Mouse (Mus musculus): ENCODE measurements around the gene Mrpl20. TPM values are rescaled to one million over a fixed set of nuclear protein-coding genes. Genes with fewer than 3 reads are reported as not detected.

The Mrpl20 gene
- polyA plus RNA-seq, 1 experiment from 2014 or later: 171 TPM

DNA sequence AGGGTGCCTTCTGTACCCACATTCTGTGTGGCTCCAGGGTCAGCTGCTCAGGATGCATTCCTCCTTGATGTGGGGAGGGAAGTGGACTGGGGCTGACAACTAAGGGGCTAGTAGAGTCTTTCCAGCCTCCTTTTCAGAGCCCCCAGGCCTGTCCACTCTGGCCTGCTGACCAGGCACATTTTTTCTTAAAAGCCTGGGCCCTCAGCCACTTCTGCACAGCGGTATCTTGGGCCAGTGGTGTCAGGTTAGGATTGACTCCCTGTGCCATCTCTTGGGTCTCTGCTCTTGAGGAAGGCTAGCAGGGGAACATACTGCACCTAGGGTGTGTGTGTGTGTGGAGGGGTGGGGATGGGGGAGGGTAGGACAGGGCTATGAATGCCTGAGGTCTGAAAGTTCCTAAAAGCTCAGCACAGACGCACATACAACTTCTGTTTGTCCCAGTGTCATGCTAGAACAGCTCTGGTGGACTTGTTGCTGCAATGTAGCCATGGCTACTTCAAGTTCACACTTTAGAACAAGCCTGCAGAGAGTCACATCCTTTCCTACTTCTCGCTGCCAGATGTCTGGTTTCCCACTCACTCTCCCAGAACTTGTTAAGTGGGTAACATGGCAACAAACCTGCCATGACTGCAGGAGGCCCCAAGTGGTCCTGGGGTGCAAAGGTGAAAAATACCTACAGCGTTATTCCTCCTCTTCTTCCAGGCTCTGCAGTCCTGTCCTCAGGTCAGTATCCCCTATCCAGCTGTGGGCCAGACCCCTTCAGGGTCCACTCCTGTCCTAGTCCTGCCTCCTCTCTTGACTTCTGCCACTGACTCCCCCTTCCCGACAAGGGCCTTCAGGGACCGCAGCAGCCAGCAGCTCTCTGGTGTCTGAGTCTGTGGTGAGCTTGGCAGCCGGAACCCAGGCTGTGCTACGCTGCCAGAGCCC lies 37.7 kb downstream of the Mrpl20 start:
- 20% methylated on average over 8 of the region's 8 CpGs for WGBS (ENCODE audit: insufficient replicate concordance)
- H3K4me3 ChIP-seq (ENCODE audit: low read depth, low read length): peak overlapping the region; percentile 53
- no peak for DNase-seq
- peaks cover 4% of the 10 kb centered on the region; the same call in 1 of the 2 replicates for H3K27me3 ChIP-seq (ENCODE audit: insufficient read depth, low read length)
- H3K4me2 ChIP-seq (ENCODE audit: low read depth, low read length): peak overlapping the region; percentile 87
- peak overlapping the region; percentile 52 for H3K9ac ChIP-seq (replicated peaks)
- TF ChIP-seq EP300 (IDR thresholded peaks at IDR 0.05; ENCODE audit: low read depth) (no peak), CTCF (IDR thresholded peaks at IDR 0.05; ENCODE audit: low read depth) (no peak)
- H3K4me1 ChIP-seq (ENCODE audit: insufficient read depth): peaks cover 15% of the 10 kb centered on the region
- H3K9me3 ChIP-seq (ENCODE audit: low read length): no peaks in the 10 kb centered on the region
- ATAC-seq: no peak
- H3K36me3 ChIP-seq (replicated peaks; ENCODE audit: insufficient read depth, low read length): no peaks in the 10 kb centered on the region
- H3K27ac ChIP-seq (ENCODE audit: low read depth): peak overlapping the region; percentile 58; the same call in 1 of the 2 replicates

DNA sequence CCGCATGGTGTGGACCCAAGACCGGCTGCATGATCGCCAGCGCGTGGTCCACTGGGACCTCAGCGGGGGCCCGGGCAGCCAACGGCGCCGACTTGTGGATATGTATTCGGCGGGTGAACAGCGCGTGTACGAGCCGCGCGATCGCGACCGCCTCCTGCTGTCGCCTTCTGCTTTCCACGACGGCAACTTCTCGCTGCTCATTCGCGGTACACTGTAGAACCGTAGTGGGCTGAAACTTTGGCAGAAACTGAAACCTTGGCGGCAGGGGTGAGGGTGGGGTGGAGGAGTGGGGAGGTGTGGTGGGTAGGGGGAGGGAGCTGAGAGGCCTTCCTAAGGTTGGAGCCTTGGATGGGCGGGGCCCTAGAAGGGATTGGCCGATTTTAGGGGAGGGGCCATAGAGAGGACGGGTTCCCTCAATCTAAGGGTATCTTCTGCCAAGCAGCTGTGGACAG lies 38.4 kb downstream of the Mrpl20 start:
- H3K27ac ChIP-seq (ENCODE audit: low read depth): 0 out of 2 replicates have a peak overlapping the region, but pooled peaks have one; percentile 23
- peak overlapping the region; percentile 53 for H3K4me3 ChIP-seq (ENCODE audit: low read depth, low read length)
- no peaks in the 10 kb centered on the region for H3K36me3 ChIP-seq (replicated peaks; ENCODE audit: insufficient read depth, low read length)
- DNase-seq (peak; percentile 67), ATAC-seq (peak; percentile 74)
- no peak for TF ChIP-seq EP300 (IDR thresholded peaks at IDR 0.05; ENCODE audit: low read depth)
- TF ChIP-seq CTCF (IDR thresholded peaks at IDR 0.05; ENCODE audit: low read depth): peak; percentile 57
- peak overlapping the region; percentile 87 for H3K4me2 ChIP-seq (ENCODE audit: low read depth, low read length)
- H3K9ac ChIP-seq (replicated peaks): peak overlapping the region; percentile 52
- H3K9me3 ChIP-seq (ENCODE audit: low read length): no peaks in the 10 kb centered on the region
- peaks cover 15% of the 10 kb centered on the region for H3K4me1 ChIP-seq (ENCODE audit: insufficient read depth)
- peaks cover 4% of the 10 kb centered on the region; the same call in 1 of the 2 replicates for H3K27me3 ChIP-seq (ENCODE audit: insufficient read depth, low read length)
- under 1% methylated on average over 32 of the region's 32 CpGs for WGBS (ENCODE audit: insufficient replicate concordance)

DNA sequence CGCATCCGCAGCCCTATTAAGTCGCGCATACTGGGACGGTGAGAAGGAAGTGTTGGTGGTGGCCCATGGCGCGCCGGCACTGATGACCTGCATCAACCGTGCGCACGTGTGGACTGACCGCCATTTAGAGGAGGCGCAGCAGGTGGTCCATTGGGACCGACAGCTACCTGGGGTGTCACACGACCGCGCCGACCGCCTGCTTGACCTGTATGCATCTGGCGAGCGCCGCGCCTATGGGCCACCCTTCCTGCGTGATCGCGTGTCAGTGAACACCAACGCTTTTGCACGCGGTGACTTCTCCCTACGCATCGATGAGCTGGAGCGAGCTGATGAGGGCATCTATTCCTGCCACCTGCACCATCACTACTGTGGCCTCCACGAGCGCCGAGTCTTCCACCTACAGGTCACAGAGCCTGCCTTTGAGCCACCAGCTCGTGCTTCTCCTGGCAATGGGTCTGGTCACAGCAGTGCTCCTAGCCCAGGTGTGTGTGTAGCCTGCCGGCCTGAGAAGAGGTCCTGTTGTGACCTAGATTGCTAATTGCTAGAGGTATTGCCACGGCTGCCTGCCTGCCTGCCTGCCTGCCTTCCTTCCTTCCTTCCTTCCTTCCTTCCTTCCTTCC lies 39.1 kb downstream of the Mrpl20 start:
- peak overlapping the region; percentile 87 for H3K4me2 ChIP-seq (ENCODE audit: low read depth, low read length)
- ATAC-seq (no peak), DNase-seq (no peak)
- H3K4me3 ChIP-seq (ENCODE audit: low read depth, low read length): peak overlapping the region; percentile 53; the same call in 1 of the 2 replicates
- H3K4me1 ChIP-seq (ENCODE audit: insufficient read depth): peaks cover 18% of the 10 kb centered on the region
- no peaks in the 10 kb centered on the region for H3K36me3 ChIP-seq (replicated peaks; ENCODE audit: insufficient read depth, low read length)
- no peak overlapping the region for H3K9ac ChIP-seq (replicated peaks)
- TF ChIP-seq EP300 (IDR thresholded peaks at IDR 0.05; ENCODE audit: low read depth) (no peak), CTCF (IDR thresholded peaks at IDR 0.05; ENCODE audit: low read depth) (no peak)
- H3K27me3 ChIP-seq (ENCODE audit: insufficient read depth, low read length): peaks cover 4% of the 10 kb centered on the region; the same call in 1 of the 2 replicates
- WGBS (ENCODE audit: insufficient replicate concordance): 47% methylated on average over 38 of the region's 38 CpGs
- no peaks in the 10 kb centered on the region for H3K9me3 ChIP-seq (ENCODE audit: low read length)
- H3K27ac ChIP-seq (ENCODE audit: low read depth): no peak overlapping the region

DNA sequence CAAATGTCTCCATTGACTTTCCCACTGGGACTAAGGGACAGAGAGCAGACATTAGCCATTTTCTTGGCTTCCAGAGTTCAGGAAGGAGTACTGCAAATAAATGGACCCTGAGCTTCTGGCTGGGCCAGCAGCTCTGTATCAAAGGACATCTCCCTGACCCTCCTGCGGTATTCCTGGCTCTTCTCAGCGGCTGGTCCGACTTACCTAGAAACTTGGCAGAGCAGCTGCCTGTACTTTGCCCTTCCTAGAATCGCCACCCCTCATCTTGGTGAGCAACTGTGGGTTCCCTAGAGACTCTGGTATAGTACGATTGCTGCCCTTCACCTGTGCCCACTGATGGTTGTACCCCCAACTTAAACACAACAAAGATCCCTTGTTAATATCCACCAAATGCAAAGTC lies 40.6 kb downstream of the Mrpl20 start:
- Histone ChIP-seq H3K27ac (ENCODE audit: low read depth) (no peak overlapping the region), H3K4me3 (ENCODE audit: low read depth, low read length) (no peak overlapping the region), H3K4me1 (ENCODE audit: insufficient read depth) (peaks cover 25% of the 10 kb centered on the region), H3K4me2 (ENCODE audit: low read depth, low read length) (no peak overlapping the region), H3K9me3 (ENCODE audit: low read length) (no peaks in the 10 kb centered on the region), H3K9ac (replicated peaks) (no peak overlapping the region), H3K27me3 (ENCODE audit: insufficient read depth, low read length) (peaks cover 4% of the 10 kb centered on the region; the same call in 1 of the 2 replicates), H3K36me3 (replicated peaks; ENCODE audit: insufficient read depth, low read length) (no peaks in the 10 kb centered on the region)
- TF ChIP-seq EP300 (IDR thresholded peaks at IDR 0.05; ENCODE audit: low read depth): no peak
- no peak for TF ChIP-seq CTCF (IDR thresholded peaks at IDR 0.05; ENCODE audit: low read depth)
- no peak for DNase-seq
- no peak for ATAC-seq
- WGBS (ENCODE audit: insufficient replicate concordance): 76% methylated on average over 5 of the region's 5 CpGs

DNA sequence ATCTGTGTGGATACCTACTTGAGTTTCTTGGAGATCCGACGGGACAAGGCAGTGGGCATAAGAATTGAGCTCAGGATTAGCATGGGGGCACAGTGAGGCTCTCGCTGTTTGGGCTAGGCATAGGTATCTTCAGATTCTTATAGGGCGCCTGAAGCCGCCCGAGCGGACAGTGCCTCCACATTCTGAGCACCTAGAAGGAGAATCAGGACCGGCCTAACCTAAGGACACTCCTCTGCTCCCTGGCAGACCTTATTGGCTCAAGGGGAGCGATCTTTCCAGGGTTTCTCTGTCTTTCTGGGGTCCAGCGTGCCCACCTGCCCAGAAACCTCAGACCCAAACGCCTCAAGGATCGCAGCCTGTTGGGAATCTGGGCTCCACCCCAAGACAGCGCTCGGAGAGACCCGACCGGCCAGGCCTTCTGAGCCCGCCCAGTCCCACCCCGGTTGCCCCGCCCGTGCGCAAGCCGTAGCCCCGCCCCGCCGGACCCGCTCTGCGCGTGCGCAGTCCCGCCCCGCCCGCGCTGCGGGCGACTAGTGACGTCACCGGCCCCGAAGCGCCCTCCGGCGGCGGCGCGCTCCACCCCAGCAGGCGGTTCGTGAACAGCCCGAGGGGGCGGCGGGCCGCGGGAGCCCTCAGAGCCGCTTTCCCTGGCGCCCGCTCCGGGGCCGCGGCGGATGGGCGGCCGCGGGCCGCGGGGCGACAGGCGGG lies 44.3 kb downstream of the Mrpl20 start, which contains the start of gene Dvl1:
Gene Dvl1, plus strand, starts transcription at position 532 of the 708 bp plus-strand sequence.
- H3K4me1 ChIP-seq (ENCODE audit: insufficient read depth): peaks cover 40% of the 10 kb centered on the region
- H3K36me3 ChIP-seq (replicated peaks; ENCODE audit: insufficient read depth, low read length): no peaks in the 10 kb centered on the region
- peak; percentile 59 for TF ChIP-seq CTCF (IDR thresholded peaks at IDR 0.05; ENCODE audit: low read depth)
- no peak for TF ChIP-seq EP300 (IDR thresholded peaks at IDR 0.05; ENCODE audit: low read depth)
- peak within 1 kb of the TSS; percentile 73 for H3K4me3 ChIP-seq (ENCODE audit: low read depth, low read length)
- peak within 1 kb of the TSS; percentile 80 for H3K27ac ChIP-seq (ENCODE audit: low read depth)
- DNase-seq (peak; percentile 97), ATAC-seq (peak; percentile 92)
- H3K4me2 ChIP-seq (ENCODE audit: low read depth, low read length): peak within 1 kb of the TSS; percentile 95
- H3K27me3 ChIP-seq (ENCODE audit: insufficient read depth, low read length): no peaks in the 10 kb centered on the region
- 3% methylated on average over 47 of the region's 65 CpGs for WGBS (ENCODE audit: insufficient replicate concordance)
- peak within 1 kb of the TSS; percentile 95 for H3K9ac ChIP-seq (replicated peaks)
- H3K9me3 ChIP-seq (ENCODE audit: low read length): no peaks in the 10 kb centered on the region

All from liver, postnatal 0 days (tissue).